Mouse (Mus musculus) hindbrain, postnatal 0 days (tissue): Measurements from ENCODE around the gene Ube2j1. TPM values are rescaled to one million over a fixed set of nuclear protein-coding genes. Genes with fewer than 3 reads are reported as not detected.
A peak's percentile ranks its signal among the peaks of the same experiment; 100 is the strongest.

Source experiments
- ATAC-seq: fragments of 200-750 bp; cut with Nextera tagmentation; 2 replicates; pipeline ENCODE4 v1.8.0; 2017; ENCODE audit warnings: mild to moderate bottlenecking, moderate TSS enrichment, moderate library complexity
- DNase-seq: peaks from one replicate; pipeline ENCODE4 v3.0.0-alpha.2; 2015; ENCODE audit warnings: low spot score
- H3K27ac ChIP-seq: fragments of 300-500 bp; sonication (generic); 2 replicates; pipeline ENCODE4 v1.5.1; 2014; ENCODE audit warnings: mild to moderate bottlenecking
- H3K27me3 ChIP-seq: fragments of 300-500 bp; sonication (generic); 2 replicates; pipeline ENCODE4 v1.6.1; 2014; ENCODE audit warnings: low read length, mixed read lengths; ENCODE audit not compliant: insufficient read depth
- H3K36me3 ChIP-seq: fragments of 300-500 bp; sonication (generic); 2 replicates; pipeline ENCODE4 v1.6.1; 2014; ENCODE audit warnings: low read length, mixed read lengths; ENCODE audit not compliant: insufficient read depth
- H3K4me1 ChIP-seq: fragments of 300-500 bp; sonication (generic); 2 replicates; pipeline ENCODE4 v1.6.1; 2014; ENCODE audit warnings: antibody characterized with exemption, low read length, mixed read lengths; ENCODE audit not compliant: insufficient read depth
- H3K4me2 ChIP-seq: fragments of 300-500 bp; sonication (generic); 2 replicates; pipeline ENCODE4 v1.6.1; 2014; ENCODE audit warnings: low read depth, mild to moderate bottlenecking, low read length, moderate library complexity, mixed read lengths
- H3K4me3 ChIP-seq: fragments of 300-500 bp; sonication (generic); 2 replicates; pipeline ENCODE4 v1.5.1; 2014; ENCODE audit warnings: low read length
- H3K9ac ChIP-seq: fragments of 300-500 bp; sonication (generic); replicated peaks from 2 replicates; pipeline ENCODE4 v1.6.1; 2014; ENCODE audit warnings: mild to moderate bottlenecking, low read length, moderate library complexity, mixed read lengths
- H3K9me3 ChIP-seq: fragments of 300-500 bp; sonication (generic); 2 replicates; pipeline ENCODE4 v1.6.1; 2016; ENCODE audit warnings: low read length, mixed read lengths
- CTCF ChIP-seq: IDR thresholded peaks from 2 replicates; pipeline ENCODE4 v1.5.1; 2016; ENCODE audit warnings: antibody characterized with exemption, control low read depth, low read depth
- WGBS: fragments of 180-500 bp; shearing (Covaris S2); extraction: QIAGEN DNeasy Blood & Tissue Kit; methylation state at CpG from one replicate; pipeline ENCODE4 v1.1.7; 2014; 5-methylcytosine and 5-hydroxymethylcytosine counted together
- polyA plus RNA-seq: library from polyadenylated mRNA; unstranded; fragments of >200 nt; fragmentation: Nextera tagmentation; extraction: Ambion mirVana; gene quantifications from 2 replicates; pipeline ENCODE4 v1.2.1, GENCODE M21; 2015
- total RNA-seq: library from RNA; depleted of rRNA; stranded (reverse); fragments of >200 nt; gene quantifications from 2 replicates; pipeline ENCODE4 v1.2.3, GENCODE M21; 2014

The Ube2j1 gene
- total and polyA plus RNA-seq, 2 experiments from 2014 or later: 71.5 to 104 TPM

DNA sequence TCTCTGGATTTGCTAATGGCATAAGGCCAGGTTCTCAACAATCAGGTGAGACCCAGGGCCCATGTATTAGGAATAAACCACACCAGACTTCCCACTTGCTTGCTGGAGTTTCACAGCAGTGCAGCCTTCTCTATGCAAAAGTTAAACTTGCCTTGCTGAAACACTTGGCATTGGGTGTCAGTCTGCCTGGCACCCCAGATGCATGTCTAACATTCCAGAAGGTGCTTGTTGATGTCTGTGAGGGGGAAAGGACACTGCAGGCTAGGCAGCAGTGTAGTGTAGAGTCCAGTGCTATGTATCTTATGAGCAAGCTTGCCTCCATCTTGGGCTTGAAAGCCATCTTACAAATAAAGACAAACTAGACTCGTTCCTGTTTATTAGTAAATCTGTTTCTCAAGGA, 25.1 kb downstream of the Ube2j1 start:
- H3K9ac ChIP-seq: no peak overlapping the region
- TF ChIP-seq CTCF: no peak
- H3K36me3 ChIP-seq: peaks cover 14% of the 10 kb centered on the region
- DNase-seq: no peak
- no peaks in the 10 kb centered on the region for H3K4me1 ChIP-seq
- no peak overlapping the region for H3K4me3 ChIP-seq
- no peak overlapping the region for H3K4me2 ChIP-seq
- H3K9me3 ChIP-seq: no peaks in the 10 kb centered on the region
- no peak for ATAC-seq
- no peaks in the 10 kb centered on the region for H3K27me3 ChIP-seq
- H3K27ac ChIP-seq: no peak overlapping the region
- 89% methylated on average over 1 of the region's 1 CpGs for WGBS

- Histone ChIP-seq H3K4me2 (no peak overlapping the region), H3K4me1 (no peaks in the 10 kb centered on the region), H3K9ac (no peak overlapping the region), H3K27me3 (no peaks in the 10 kb centered on the region), H3K36me3 (no peaks in the 10 kb centered on the region), H3K9me3 (no peaks in the 10 kb centered on the region), H3K27ac (peak overlapping the region; percentile 11; the same call in 1 of the 2 replicates), H3K4me3 (no peak overlapping the region)
- no peak for TF ChIP-seq CTCF
- WGBS: 78% methylated on average over 11 of the region's 11 CpGs
- ATAC-seq (no peak), DNase-seq (no peak)
Observed at GRCm38 (mm10) chr4:33057890-33058687, 26.9 kb downstream of the Ube2j1 start.

- Histone ChIP-seq H3K9ac (no peak overlapping the region), H3K36me3 (no peaks in the 10 kb centered on the region)
- WGBS: 59% methylated on average over 7 of the region's 7 CpGs
Observed at GRCm38 (mm10) chr4:33061158-33061557, 29.9 kb downstream of the Ube2j1 start.

GRCm38 (mm10) chr4:33062981-33063380, 31.8 kb downstream of the Ube2j1 start, which contains the start of gene Gabrr2:
Gene Gabrr2 (plus strand): TSS chr4:33062999.
- Histone ChIP-seq H3K4me2 (no peak within 1 kb of the TSS), H3K36me3 (no peaks in the 10 kb centered on the region), H3K9ac (no peak within 1 kb of the TSS), H3K9me3 (no peaks in the 10 kb centered on the region), H3K27me3 (no peaks in the 10 kb centered on the region), H3K4me1 (no peaks in the 10 kb centered on the region), H3K4me3 (no peak within 1 kb of the TSS), H3K27ac (no peak within 1 kb of the TSS)
- ATAC-seq: no peak
- TF ChIP-seq CTCF: no peak
- WGBS: 80% methylated on average over 4 of the region's 4 CpGs
- no peak for DNase-seq

More at GRCm38 (mm10) chr4:33061158-33061557, 29.9 kb downstream of the Ube2j1 start:
- Histone ChIP-seq H3K27me3 (no peaks in the 10 kb centered on the region), H3K4me1 (no peaks in the 10 kb centered on the region), H3K4me3 (no peak overlapping the region), H3K27ac (no peak overlapping the region), H3K9me3 (no peaks in the 10 kb centered on the region), H3K4me2 (no peak overlapping the region)
- no peak for DNase-seq
- TF ChIP-seq CTCF: no peak
- ATAC-seq: no peak

GRCm38 (mm10) chr4:33064986-33065385, 33.8 kb downstream of the Ube2j1 start:
- no peaks in the 10 kb centered on the region for H3K4me1 ChIP-seq
- H3K9me3 ChIP-seq: no peaks in the 10 kb centered on the region
- TF ChIP-seq CTCF: no peak
- no peak overlapping the region for H3K4me2 ChIP-seq
- no peaks in the 10 kb centered on the region for H3K27me3 ChIP-seq
- H3K4me3 ChIP-seq: no peak overlapping the region
- no peak overlapping the region for H3K9ac ChIP-seq
- no peak overlapping the region for H3K27ac ChIP-seq
- no peaks in the 10 kb centered on the region for H3K36me3 ChIP-seq
- 79% methylated on average over 6 of the region's 6 CpGs for WGBS
- no peak for ATAC-seq
- DNase-seq: no peak

DNA sequence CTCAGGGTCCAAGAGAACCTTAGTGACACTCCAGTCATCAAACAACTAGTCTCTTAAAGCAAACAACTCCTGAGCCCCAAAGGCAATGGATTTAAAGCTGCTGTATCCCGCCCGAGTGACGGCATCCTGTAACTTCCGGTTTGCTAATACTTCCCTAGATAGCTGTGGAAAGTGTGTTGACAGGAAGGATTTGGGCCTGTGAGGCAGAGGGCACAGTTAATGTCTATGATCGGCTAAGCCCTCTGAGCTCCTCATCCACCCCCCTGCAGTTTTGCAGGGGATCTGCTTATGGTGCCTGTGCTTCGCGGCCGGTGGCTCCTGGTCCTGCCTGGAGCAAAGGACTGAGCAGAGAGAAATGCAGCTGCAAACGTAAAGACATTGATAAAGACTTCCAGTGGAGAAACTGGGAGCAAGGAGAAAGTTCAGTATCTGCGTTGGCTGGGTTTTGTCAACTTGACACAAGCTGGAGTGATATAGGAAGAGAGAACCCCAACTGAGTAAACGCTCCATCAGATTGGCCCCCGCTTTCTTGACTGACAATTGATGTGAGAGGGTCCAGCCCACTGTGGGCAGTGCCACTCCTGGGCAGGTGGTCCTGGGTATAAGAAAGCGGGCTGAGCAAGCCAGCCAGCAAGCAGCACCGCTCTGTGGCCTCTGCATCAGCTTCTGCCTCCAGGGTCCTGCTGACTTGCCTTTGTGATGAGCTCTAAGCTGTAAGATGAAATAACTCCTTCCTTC, 35.2 kb downstream of the Ube2j1 start:
- no peak overlapping the region for H3K4me2 ChIP-seq
- H3K4me1 ChIP-seq: no peaks in the 10 kb centered on the region
- ATAC-seq (no peak), DNase-seq (no peak)
- H3K4me3 ChIP-seq: no peak overlapping the region
- H3K9ac ChIP-seq: no peak overlapping the region
- no peak overlapping the region for H3K27ac ChIP-seq
- no peaks in the 10 kb centered on the region for H3K27me3 ChIP-seq
- H3K36me3 ChIP-seq: no peaks in the 10 kb centered on the region
- no peaks in the 10 kb centered on the region for H3K9me3 ChIP-seq
- TF ChIP-seq CTCF: no peak
- 60% methylated on average over 14 of the region's 14 CpGs for WGBS

GRCm38 (mm10) chr4:33067331-33067730, 36.1 kb downstream of the Ube2j1 start:
- WGBS: 91% methylated on average over 3 of the region's 3 CpGs
- H3K36me3 ChIP-seq: no peaks in the 10 kb centered on the region
- ATAC-seq: no peak

More at GRCm38 (mm10) chr4:33067331-33067730, 36.1 kb downstream of the Ube2j1 start:
- H3K4me3 ChIP-seq: no peak overlapping the region
- TF ChIP-seq CTCF: no peak
- no peak overlapping the region for H3K27ac ChIP-seq
- H3K27me3 ChIP-seq: no peaks in the 10 kb centered on the region
- no peaks in the 10 kb centered on the region for H3K4me1 ChIP-seq
- no peaks in the 10 kb centered on the region for H3K9me3 ChIP-seq
- no peak for DNase-seq
- no peak overlapping the region for H3K9ac ChIP-seq
- H3K4me2 ChIP-seq: no peak overlapping the region
